10 mouse cellular contexts compared by ENCODE assay signal in genomic region chr6:103558894-103559225, GRCm38 (mm10). TPM values are rescaled to one million over a fixed set of nuclear protein-coding genes. Genes with fewer than 3 reads are reported as not detected.
DNase-seq lines count a peak whose midpoint lies in the region; ATAC-seq lines count a peak whose summit lies in the region.
"Had no signal": no experiment of that assay in that cellular context is flagged by ENCODE, and none has a peak within 500 bp of the region (broad histone marks: within the 10 kb centered on the region; RNA-seq: fewer than 3 reads in every experiment).

No protein-coding gene starts in this region.

- ATAC-seq in frontal cortex, adult (ENCODE audit: low TSS enrichment), result peak; percentile 92
- peak; percentile 81 for ATAC-seq in hindbrain, embryonic 13.5 days (ENCODE audit: low FRiP score)
- no peak for ATAC-seq in inflammation-experienced regulatory T-cells, adult 6 months

- no peak overlapping the region for H3K4me3 ChIP-seq in hindbrain, embryonic 13.5 days
- H3K4me3 ChIP-seq: liver, embryonic 13.5 days had no signal

- WGBS in hindbrain, embryonic 13.5 days, result 22% methylated on average over 3 of the region's 3 CpGs

- H3K4me1 ChIP-seq in hindbrain, embryonic 13.5 days (replicated peaks), result peaks cover 46% of the 10 kb centered on the region
- H3K4me1 ChIP-seq: liver, embryonic 13.5 days had no signal

- no peak for DNase-seq in frontal cortex, postnatal 25 days (ENCODE audit: low spot score in 2 of 2)
- peak; percentile 2 for DNase-seq in adrenal gland, postnatal 25 days
- peak; percentile 20 for DNase-seq in lung, postnatal 14 days
- DNase-seq in urinary bladder, postnatal 10 days (ENCODE audit: low spot score), result no peak
- DNase-seq in kidney, adult 9 months, result no peak
- DNase-seq: liver, embryonic 13.5 days had no signal

- no peaks in the 10 kb centered on the region for H3K36me3 ChIP-seq in hindbrain, embryonic 13.5 days
- H3K36me3 ChIP-seq: liver, embryonic 13.5 days had no signal

- H3K27ac ChIP-seq in hindbrain, embryonic 13.5 days, result peak overlapping the region; percentile 73
- H3K27ac ChIP-seq: liver, embryonic 13.5 days had no signal

- H3K9ac ChIP-seq in hindbrain, embryonic 13.5 days, result no peak overlapping the region
- H3K9ac ChIP-seq: liver, embryonic 13.5 days had no signal

- no peaks in the 10 kb centered on the region for H3K9me3 ChIP-seq in hindbrain, embryonic 13.5 days
- H3K9me3 ChIP-seq: liver, embryonic 13.5 days had no signal

- peak overlapping the region; percentile 20; the same call in 1 of the 2 replicates for H3K4me2 ChIP-seq in hindbrain, embryonic 13.5 days
- H3K4me2 ChIP-seq: liver, embryonic 13.5 days had no signal

- H3K27me3 ChIP-seq in hindbrain, embryonic 13.5 days, result no peaks in the 10 kb centered on the region
- H3K27me3 ChIP-seq: liver, embryonic 13.5 days had no signal

RNA-seq across cellular contexts. Expression of gene Chl1, which starts 48.5 kb away (rescaled TPM):
- total RNA-seq in adrenal gland, postnatal 25 days (2021), result 2.3 and 3.2 TPM in 2 replicates
- polyA plus RNA-seq in hindbrain, embryonic 13.5 days (2015; fragmentation: Nextera tagmentation; extraction: Ambion mirVana), result 108 and 117 TPM in 2 replicates
- polyA plus RNA-seq in inflammation-experienced regulatory T-cells, adult 6 months (2017; shearing (Covaris generic)), result under 1 TPM in 1 of 3 experiments, not detected in 2; 0.30 TPM
- polyA plus RNA-seq: C2C12 had no signal

Comparison
In these comparisons a context has a peak if more than half of its experiments do, and no peak if none do; other contexts are left out.
1. DNase-seq: peak in adrenal gland, postnatal 25 days (single experiment) and lung, postnatal 14 days (single experiment); none in frontal cortex, postnatal 25 days (0 of 2), urinary bladder, postnatal 10 days (single experiment) and kidney, adult 9 months (single experiment).
2. RNA of gene Chl1, which starts 48.5 kb away (polyA plus RNA-seq): 108 to 117 TPM in hindbrain, embryonic 13.5 days; 0.30 TPM in inflammation-experienced regulatory T-cells, adult 6 months; every median in the first group is over 10 times any median in the second.